Mouse (Mus musculus) forebrain, embryonic 15.5 days (tissue): ENCODE measurements around the gene Gm21972. TPM values are rescaled to one million over a fixed set of nuclear protein-coding genes. Genes with fewer than 3 reads are reported as not detected.

Experiments
- ATAC-seq: fragments of 200-750 bp; cut with Nextera tagmentation; replicated peaks from 2 replicates; pipeline ENCODE4 v1.8.0; 2017; ENCODE audit warnings: mild to moderate bottlenecking, moderate TSS enrichment, moderate library complexity
- H3K27ac ChIP-seq: fragments of 300-500 bp; sonication (generic); replicated peaks from 2 replicates; pipeline ENCODE4 v1.5.1; 2015; ENCODE audit warnings: mild to moderate bottlenecking, inconsistent platforms
- H3K27me3 ChIP-seq: fragments of 300-500 bp; sonication (generic); 2 replicates; pipeline ENCODE4 v1.6.1; 2015; ENCODE audit warnings: inconsistent platforms
- H3K36me3 ChIP-seq: fragments of 300-500 bp; sonication (generic); 2 replicates; pipeline ENCODE4 v1.6.1; 2015; ENCODE audit warnings: mild to moderate bottlenecking, inconsistent platforms
- H3K4me1 ChIP-seq: fragments of 300-500 bp; sonication (generic); 2 replicates; pipeline ENCODE4 v1.6.1; 2015; ENCODE audit warnings: inconsistent platforms
- H3K4me2 ChIP-seq: fragments of 300-500 bp; sonication (generic); replicated peaks from 2 replicates; pipeline ENCODE4 v1.6.1; 2015; ENCODE audit warnings: mild to moderate bottlenecking, inconsistent platforms
- H3K4me3 ChIP-seq: fragments of 300-500 bp; sonication (generic); 2 replicates; pipeline ENCODE4 v1.5.1; 2015; ENCODE audit warnings: mild to moderate bottlenecking, inconsistent platforms
- H3K9ac ChIP-seq: fragments of 300-500 bp; sonication (generic); replicated peaks from 2 replicates; pipeline ENCODE4 v1.6.1; 2015; ENCODE audit warnings: mild to moderate bottlenecking, inconsistent platforms
- H3K9me3 ChIP-seq: fragments of 300-500 bp; sonication (generic); 2 replicates; pipeline ENCODE4 v1.6.1; 2016; ENCODE audit warnings: inconsistent platforms
- WGBS: fragments of 180-500 bp; shearing (Covaris S2); methylation state at CpG from one replicate; pipeline ENCODE4 v1.1.7; 2015; ENCODE audit warnings: mixed read lengths; 5-methylcytosine and 5-hydroxymethylcytosine counted together
- polyA plus RNA-seq: library from polyadenylated mRNA; unstranded; fragments of >200 nt; fragmentation: Nextera tagmentation; extraction: Ambion mirVana; gene quantifications from 2 replicates; pipeline ENCODE4 v1.2.1, GENCODE M21; 2015

Gm21972 gene
- polyA plus RNA-seq, 1 experiment from 2014 or later: 0.32 TPM

DNA sequence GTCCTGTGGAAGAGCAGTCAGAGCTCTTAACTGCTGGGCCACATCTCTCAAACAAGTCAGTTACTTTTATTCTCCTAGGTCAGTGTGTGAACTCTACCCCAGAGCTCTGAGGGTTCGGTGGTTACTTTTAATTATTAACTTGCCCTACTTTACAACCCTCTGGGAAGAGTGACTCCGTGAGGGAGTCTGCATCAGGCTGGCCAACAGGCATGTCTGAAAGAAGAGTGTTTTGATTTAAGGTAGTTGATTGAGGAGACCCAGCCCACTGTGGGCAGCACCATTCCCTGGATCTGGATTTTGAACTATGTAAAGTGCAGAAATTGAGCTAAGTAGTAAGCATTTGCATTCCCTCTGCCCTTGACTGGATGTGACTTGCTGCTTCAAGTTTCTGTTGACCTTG lies 42.6 kb downstream of the Gm21972 start:
- H3K36me3 ChIP-seq: peaks cover 51% of the 10 kb centered on the region

DNA sequence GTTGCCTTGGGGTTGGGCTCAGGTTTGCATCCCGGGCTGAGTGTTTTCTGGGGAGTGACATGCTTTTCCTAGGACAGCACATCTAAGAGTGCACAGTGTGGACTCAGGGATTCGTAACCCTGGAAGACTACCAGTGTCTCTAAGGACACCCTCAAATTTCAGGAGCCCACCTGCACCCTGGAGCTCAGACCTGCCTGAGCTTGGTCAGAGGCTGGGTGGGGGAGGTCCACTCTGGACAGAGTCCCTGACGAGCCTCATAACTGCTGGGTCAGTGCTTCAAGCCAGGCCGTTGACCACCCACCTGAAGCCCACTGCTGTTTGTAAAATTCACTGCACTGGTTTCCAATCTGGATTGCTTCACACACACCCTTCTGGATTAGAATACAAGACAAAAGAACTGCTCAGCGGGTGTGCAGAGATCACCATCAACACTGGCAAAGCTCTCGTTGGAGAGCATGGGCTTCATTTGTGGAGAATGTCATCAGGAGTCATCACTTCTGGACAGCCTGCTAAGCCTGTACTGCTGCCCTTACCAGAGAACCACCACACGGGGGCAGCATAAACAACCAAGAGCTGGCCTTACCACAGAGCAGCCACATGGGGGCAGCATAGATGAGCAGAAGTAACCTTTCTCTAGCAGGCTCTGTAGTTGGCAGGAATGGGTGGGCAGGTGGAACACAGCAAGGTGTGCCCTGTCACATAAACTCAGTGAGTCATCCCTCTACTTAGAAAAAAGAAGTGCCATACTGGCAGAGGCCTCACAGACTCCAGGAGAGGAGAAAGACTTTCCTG lies 45.2 kb downstream of the Gm21972 start:
- H3K27me3 ChIP-seq: no peaks in the 10 kb centered on the region
- H3K27ac ChIP-seq: no peak overlapping the region
- peaks cover 32% of the 10 kb centered on the region for H3K36me3 ChIP-seq
- no peak overlapping the region for H3K4me2 ChIP-seq
- no peak overlapping the region for H3K4me3 ChIP-seq
- no peaks in the 10 kb centered on the region for H3K9me3 ChIP-seq
- H3K9ac ChIP-seq: no peak overlapping the region
- 42% methylated on average over 7 of the region's 7 CpGs for WGBS
- H3K4me1 ChIP-seq: no peaks in the 10 kb centered on the region
- ATAC-seq: peak; percentile 79

More for the DNA sequence above, 42.6 kb downstream of the Gm21972 start:
- no peak for ATAC-seq
- Histone ChIP-seq H3K4me2 (no peak overlapping the region), H3K27me3 (no peaks in the 10 kb centered on the region), H3K4me3 (no peak overlapping the region), H3K4me1 (no peaks in the 10 kb centered on the region), H3K9me3 (no peaks in the 10 kb centered on the region), H3K27ac (no peak overlapping the region), H3K9ac (no peak overlapping the region)
- WGBS: 94% methylated on average over 2 of the region's 2 CpGs

GRCm38 (mm10) chr1:86182004-86182709 lies 48.7 kb downstream of the Gm21972 start:
- Histone ChIP-seq H3K36me3 (peaks cover 7% of the 10 kb centered on the region), H3K9me3 (no peaks in the 10 kb centered on the region), H3K9ac (no peak overlapping the region), H3K27ac (no peak overlapping the region), H3K4me3 (no peak overlapping the region), H3K27me3 (no peaks in the 10 kb centered on the region), H3K4me2 (no peak overlapping the region), H3K4me1 (no peaks in the 10 kb centered on the region)
- WGBS: 87% methylated on average over 5 of the region's 5 CpGs
- no peak for ATAC-seq

DNA sequence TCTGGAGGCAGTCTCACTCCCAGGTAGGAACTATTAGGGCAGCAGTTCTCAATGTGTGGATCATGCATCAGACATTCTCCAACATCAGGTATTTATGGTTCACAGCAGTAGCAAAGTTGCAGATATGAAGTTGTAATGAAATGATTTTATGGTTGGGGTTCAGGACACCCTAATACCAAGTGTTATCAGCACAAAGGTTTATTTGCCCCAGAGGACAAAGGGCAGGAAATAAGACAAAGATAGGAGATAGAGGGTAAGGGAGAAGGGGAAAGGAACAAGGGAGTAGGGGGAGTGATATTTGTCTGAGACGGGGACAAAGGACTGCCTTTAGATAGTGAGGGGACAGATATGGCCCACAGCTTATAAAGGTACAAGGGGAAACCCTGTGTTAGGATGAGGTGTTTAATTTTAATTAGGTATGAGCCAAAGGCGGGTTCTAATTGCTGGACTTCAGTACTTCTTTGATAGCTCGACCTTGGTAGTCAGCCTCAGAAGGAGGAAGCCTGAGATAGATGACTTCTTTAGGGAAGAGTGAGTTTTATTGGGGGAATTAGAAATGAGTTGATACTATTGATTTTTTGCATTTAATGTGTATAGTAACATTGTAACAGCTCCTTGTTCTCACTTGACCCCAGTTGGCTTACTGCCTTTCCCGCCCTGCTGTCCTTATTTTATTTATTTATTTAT lies 50.3 kb downstream of the Gm21972 start:
- 84% methylated on average over 4 of the region's 4 CpGs for WGBS
- H3K9me3 ChIP-seq: no peaks in the 10 kb centered on the region
- no peak overlapping the region for H3K4me2 ChIP-seq
- no peaks in the 10 kb centered on the region for H3K4me1 ChIP-seq
- ATAC-seq: no peak
- H3K4me3 ChIP-seq: no peak overlapping the region
- H3K9ac ChIP-seq: no peak overlapping the region
- no peak overlapping the region for H3K27ac ChIP-seq
- H3K27me3 ChIP-seq: no peaks in the 10 kb centered on the region
- no peaks in the 10 kb centered on the region; the same call in 1 of the 2 replicates for H3K36me3 ChIP-seq

GRCm38 (mm10) chr1:86186762-86187161 lies 53.3 kb downstream of the Gm21972 start:
- WGBS: 91% methylated on average over 7 of the region's 7 CpGs

GRCm38 (mm10) chr1:86187856-86188255 lies 54.4 kb downstream of the Gm21972 start:
- 68% methylated on average over 2 of the region's 2 CpGs for WGBS
- Histone ChIP-seq H3K4me1 (no peaks in the 10 kb centered on the region), H3K4me3 (no peak overlapping the region), H3K36me3 (peaks cover 12% of the 10 kb centered on the region; the same call in 1 of the 2 replicates), H3K9me3 (no peaks in the 10 kb centered on the region), H3K27ac (no peak overlapping the region), H3K9ac (no peak overlapping the region), H3K27me3 (no peaks in the 10 kb centered on the region), H3K4me2 (no peak overlapping the region)
- no peak for ATAC-seq

More at GRCm38 (mm10) chr1:86186762-86187161, 53.3 kb downstream of the Gm21972 start:
- H3K27me3 ChIP-seq: no peaks in the 10 kb centered on the region
- no peaks in the 10 kb centered on the region for H3K4me1 ChIP-seq
- H3K27ac ChIP-seq: no peak overlapping the region
- no peak overlapping the region for H3K4me3 ChIP-seq
- H3K9me3 ChIP-seq: no peaks in the 10 kb centered on the region
- H3K4me2 ChIP-seq: no peak overlapping the region
- no peak overlapping the region for H3K9ac ChIP-seq
- H3K36me3 ChIP-seq: peaks cover 9% of the 10 kb centered on the region; the same call in 1 of the 2 replicates
- no peak for ATAC-seq

- Histone ChIP-seq H3K9me3 (no peaks in the 10 kb centered on the region), H3K4me1 (no peaks in the 10 kb centered on the region), H3K4me2 (no peak overlapping the region), H3K27me3 (no peaks in the 10 kb centered on the region), H3K9ac (no peak overlapping the region), H3K27ac (no peak overlapping the region), H3K36me3 (peaks cover 12% of the 10 kb centered on the region; the same call in 1 of the 2 replicates), H3K4me3 (no peak overlapping the region)
- 89% methylated on average over 2 of the region's 2 CpGs for WGBS
- no peak for ATAC-seq
These were observed 54.8 kb downstream of the Gm21972 start for GRCm38 (mm10) chr1:86188271-86188670.

GRCm38 (mm10) chr1:86189034-86189702 lies 55.7 kb downstream of the Gm21972 start:
- Histone ChIP-seq H3K4me1 (no peaks in the 10 kb centered on the region), H3K36me3 (peaks cover 14% of the 10 kb centered on the region), H3K9me3 (no peaks in the 10 kb centered on the region), H3K27me3 (no peaks in the 10 kb centered on the region), H3K4me2 (no peak overlapping the region), H3K4me3 (no peak overlapping the region), H3K9ac (no peak overlapping the region), H3K27ac (no peak overlapping the region)
- WGBS: 80% methylated on average over 6 of the region's 6 CpGs
- ATAC-seq: no peak

GRCm38 (mm10) chr1:86190843-86191242 lies 57.4 kb downstream of the Gm21972 start:
- H3K27me3 ChIP-seq: no peaks in the 10 kb centered on the region
- no peaks in the 10 kb centered on the region for H3K9me3 ChIP-seq
- H3K36me3 ChIP-seq: peaks cover 26% of the 10 kb centered on the region
- H3K4me1 ChIP-seq: no peaks in the 10 kb centered on the region
- no peak overlapping the region for H3K27ac ChIP-seq
- H3K4me2 ChIP-seq: no peak overlapping the region
- H3K4me3 ChIP-seq: no peak overlapping the region
- WGBS: 87% methylated on average over 6 of the region's 6 CpGs
- ATAC-seq: no peak
- H3K9ac ChIP-seq: no peak overlapping the region

- Histone ChIP-seq H3K9me3 (no peaks in the 10 kb centered on the region), H3K4me1 (no peaks in the 10 kb centered on the region), H3K27ac (no peak overlapping the region), H3K4me3 (no peak overlapping the region), H3K36me3 (peaks cover 51% of the 10 kb centered on the region), H3K27me3 (no peaks in the 10 kb centered on the region), H3K9ac (no peak overlapping the region), H3K4me2 (no peak overlapping the region)
- 74% methylated on average over 7 of the region's 7 CpGs for WGBS
- no peak for ATAC-seq
These were observed 60.6 kb downstream of the Gm21972 start for GRCm38 (mm10) chr1:86194044-86194443.

GRCm38 (mm10) chr1:86198276-86198675 lies 64.8 kb downstream of the Gm21972 start:
- Histone ChIP-seq H3K9me3 (no peaks in the 10 kb centered on the region), H3K4me3 (no peak overlapping the region), H3K36me3 (peaks cover 78% of the 10 kb centered on the region), H3K4me1 (no peaks in the 10 kb centered on the region), H3K27ac (no peak overlapping the region), H3K27me3 (no peaks in the 10 kb centered on the region), H3K9ac (no peak overlapping the region), H3K4me2 (no peak overlapping the region)
- ATAC-seq: no peak
- 88% methylated on average over 6 of the region's 6 CpGs for WGBS
